Mouse (Mus musculus): Measurements from ENCODE around the gene Hoxb1. TPM values are rescaled to one million over a fixed set of nuclear protein-coding genes. Genes with fewer than 3 reads are reported as not detected.

The Hoxb1 gene
- total and polyA plus RNA-seq, 2 experiments: not detected

DNA sequence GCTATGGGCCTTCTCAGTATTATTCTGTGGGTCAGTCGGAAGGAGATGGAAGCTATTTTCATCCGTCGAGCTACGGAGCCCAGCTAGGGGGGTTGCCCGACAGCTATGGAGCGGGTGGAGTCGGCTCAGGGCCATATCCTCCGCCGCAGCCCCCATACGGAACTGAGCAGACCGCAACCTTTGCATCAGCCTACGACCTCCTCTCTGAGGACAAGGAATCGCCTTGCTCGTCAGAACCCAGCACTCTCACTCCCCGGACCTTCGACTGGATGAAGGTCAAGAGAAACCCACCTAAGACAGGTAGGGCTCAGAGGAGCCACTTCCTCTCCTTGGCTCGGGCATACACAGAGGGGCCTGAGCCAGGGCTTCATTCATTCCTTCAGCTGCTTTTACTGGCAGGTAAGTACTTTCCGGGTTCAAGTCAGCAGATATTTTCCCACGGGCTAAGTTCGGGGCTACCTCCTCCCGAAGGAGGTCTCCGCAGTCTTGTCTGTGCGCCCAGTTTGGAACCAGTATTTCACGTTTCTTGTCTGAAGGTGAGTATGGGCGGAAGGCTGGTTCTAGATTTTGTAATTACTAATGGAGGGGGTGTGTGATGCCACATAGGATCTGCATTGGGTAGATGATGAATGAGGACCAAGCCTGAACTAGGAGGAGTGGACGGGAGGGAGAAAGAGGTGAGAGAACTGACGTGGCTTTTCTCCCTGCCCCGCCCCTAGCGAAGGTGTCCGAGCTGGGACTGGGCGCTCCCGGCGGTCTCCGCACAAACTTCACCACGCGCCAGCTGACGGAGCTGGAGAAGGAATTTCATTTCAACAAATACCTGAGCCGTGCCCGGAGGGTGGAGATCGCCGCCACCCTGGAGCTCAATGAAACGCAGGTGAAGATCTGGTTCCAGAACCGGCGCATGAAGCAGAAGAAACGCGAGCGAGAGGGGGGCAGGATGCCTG is 815 bp downstream of the Hoxb1 start:
- no peak for DNase-seq (ENCODE audit: extremely low read depth, low read depth, low spot score)
- TF ChIP-seq POLR2A (IDR thresholded peaks at IDR 0.05; ENCODE audit: extremely low read depth, insufficient read depth, low read length) (no peak), CTCF (IDR thresholded peaks at IDR 0.05; ENCODE audit: low read depth, low read length) (no peak)
- Histone ChIP-seq H3K79me2 (ENCODE audit: control insufficient read depth, insufficient read depth, low read length) (no peaks in the 10 kb centered on the region), H3K4me1 (ENCODE audit: control insufficient read depth, insufficient read depth, low read length) (no peaks in the 10 kb centered on the region), H3K4me3 (ENCODE audit: insufficient read depth, low read depth, low read length) (no peak overlapping the region), H3K27ac (replicated peaks; ENCODE audit: insufficient read depth, low read depth, low read length) (no peak overlapping the region), H3K27me3 (ENCODE audit: control insufficient read depth, insufficient read depth, low read length) (peaks cover 15% of the 10 kb centered on the region), H3K9ac (ENCODE audit: low read depth, low read length) (no peak overlapping the region), H3K36me3 (ENCODE audit: control insufficient read depth, insufficient read depth, low read length) (no peaks in the 10 kb centered on the region)
- 10% methylated on average over 47 of the region's 47 CpGs for WGBS

DNA sequence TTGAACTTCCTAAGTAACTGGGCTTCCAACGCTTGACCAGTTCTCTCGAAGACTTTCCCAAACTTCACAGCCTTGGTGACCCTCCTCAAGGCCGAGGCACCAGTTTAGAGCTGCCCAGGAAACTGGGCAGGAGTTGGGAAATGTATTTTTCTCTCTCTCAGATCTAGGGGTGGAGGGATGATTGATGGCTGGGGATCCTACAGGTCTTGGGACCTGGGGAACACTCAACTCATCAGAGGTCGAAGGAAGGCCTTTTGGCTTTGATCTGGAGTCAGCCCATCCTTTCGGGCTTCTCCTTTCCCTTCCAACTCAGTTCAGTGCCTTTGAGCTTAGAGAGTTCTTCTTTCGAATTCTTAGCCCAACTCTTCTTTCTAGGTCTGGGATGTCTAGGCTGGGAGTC is 1.6 kb downstream of the Hoxb1 start:
- TF ChIP-seq CTCF (IDR thresholded peaks at IDR 0.05; ENCODE audit: low read depth, low read length) (no peak), POLR2A (IDR thresholded peaks at IDR 0.05; ENCODE audit: extremely low read depth, insufficient read depth, low read length) (no peak)
- no peak overlapping the region for H3K9ac ChIP-seq (ENCODE audit: low read depth, low read length)
- no peaks in the 10 kb centered on the region for H3K4me1 ChIP-seq (ENCODE audit: control insufficient read depth, insufficient read depth, low read length)
- H3K4me3 ChIP-seq (ENCODE audit: insufficient read depth, low read depth, low read length): no peak overlapping the region
- H3K79me2 ChIP-seq (ENCODE audit: control insufficient read depth, insufficient read depth, low read length): no peaks in the 10 kb centered on the region
- no peaks in the 10 kb centered on the region for H3K36me3 ChIP-seq (ENCODE audit: control insufficient read depth, insufficient read depth, low read length)
- DNase-seq (ENCODE audit: extremely low read depth, low read depth, low spot score): no peak
- H3K27ac ChIP-seq (replicated peaks; ENCODE audit: insufficient read depth, low read depth, low read length): no peak overlapping the region
- WGBS: 29% methylated on average over 6 of the region's 6 CpGs
- peaks cover 15% of the 10 kb centered on the region for H3K27me3 ChIP-seq (ENCODE audit: control insufficient read depth, insufficient read depth, low read length)

DNA sequence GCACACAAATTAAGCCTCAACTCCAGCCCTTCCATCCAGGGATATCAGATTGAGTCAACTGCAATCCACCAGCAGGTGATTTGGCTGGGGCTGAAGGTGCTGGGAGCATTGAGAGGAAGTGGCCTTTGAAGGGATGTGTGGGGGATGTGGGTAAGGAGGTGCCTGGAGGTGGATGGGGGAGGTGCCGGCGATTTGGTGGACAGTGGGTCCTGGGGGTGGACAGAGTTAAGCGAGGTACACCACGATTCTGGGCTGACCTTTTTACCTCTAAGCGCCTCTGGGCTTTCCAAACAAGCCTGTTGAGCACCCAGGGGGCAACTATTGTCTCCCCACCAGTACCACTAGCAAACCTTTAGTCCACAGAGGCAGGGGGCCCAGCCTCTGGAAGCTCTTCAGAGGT is 3.1 kb downstream of the Hoxb1 start:
- no peak overlapping the region for H3K9ac ChIP-seq (ENCODE audit: low read depth, low read length)
- peaks cover 19% of the 10 kb centered on the region for H3K27me3 ChIP-seq (ENCODE audit: control insufficient read depth, insufficient read depth, low read length)
- WGBS: 18% methylated on average over 5 of the region's 5 CpGs
- no peak for DNase-seq (ENCODE audit: extremely low read depth, low read depth, low spot score)
- no peak overlapping the region for H3K27ac ChIP-seq (replicated peaks; ENCODE audit: insufficient read depth, low read depth, low read length)
- no peak overlapping the region for H3K4me3 ChIP-seq (ENCODE audit: insufficient read depth, low read depth, low read length)
- TF ChIP-seq POLR2A (IDR thresholded peaks at IDR 0.05; ENCODE audit: extremely low read depth, insufficient read depth, low read length): no peak
- TF ChIP-seq CTCF (IDR thresholded peaks at IDR 0.05; ENCODE audit: low read depth, low read length): no peak
- no peaks in the 10 kb centered on the region for H3K36me3 ChIP-seq (ENCODE audit: control insufficient read depth, insufficient read depth, low read length)
- no peaks in the 10 kb centered on the region for H3K79me2 ChIP-seq (ENCODE audit: control insufficient read depth, insufficient read depth, low read length)
- no peaks in the 10 kb centered on the region for H3K4me1 ChIP-seq (ENCODE audit: control insufficient read depth, insufficient read depth, low read length)

DNA sequence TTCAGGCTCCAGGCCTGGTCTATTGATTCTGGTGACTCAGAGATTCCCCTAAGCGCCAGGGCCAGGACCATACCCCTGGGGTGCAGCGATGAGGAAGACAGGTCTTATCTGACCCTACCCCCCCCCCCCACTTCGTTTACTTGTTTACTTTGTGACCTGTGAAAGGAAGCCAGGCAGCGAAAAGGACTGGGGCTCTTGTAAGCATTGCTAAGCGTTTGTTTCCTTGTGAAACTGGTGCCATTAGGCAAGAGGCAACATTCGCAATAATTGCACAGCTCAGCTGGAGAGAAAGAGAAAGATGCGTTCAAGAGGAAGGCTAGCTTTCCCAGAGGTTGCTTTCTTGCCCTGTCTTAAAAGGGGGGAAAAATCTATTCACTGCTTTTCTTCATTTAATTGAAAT is 3.6 kb downstream of the Hoxb1 start:
- Histone ChIP-seq H3K4me1 (ENCODE audit: control insufficient read depth, insufficient read depth, low read length) (no peaks in the 10 kb centered on the region), H3K36me3 (ENCODE audit: control insufficient read depth, insufficient read depth, low read length) (no peaks in the 10 kb centered on the region), H3K79me2 (ENCODE audit: control insufficient read depth, insufficient read depth, low read length) (no peaks in the 10 kb centered on the region), H3K9ac (ENCODE audit: low read depth, low read length) (no peak overlapping the region), H3K27me3 (ENCODE audit: control insufficient read depth, insufficient read depth, low read length) (peaks cover 19% of the 10 kb centered on the region), H3K27ac (replicated peaks; ENCODE audit: insufficient read depth, low read depth, low read length) (no peak overlapping the region), H3K4me3 (ENCODE audit: insufficient read depth, low read depth, low read length) (no peak overlapping the region)
- DNase-seq (ENCODE audit: extremely low read depth, low read depth, low spot score): no peak
- TF ChIP-seq CTCF (IDR thresholded peaks at IDR 0.05; ENCODE audit: low read depth, low read length): no peak
- TF ChIP-seq POLR2A (IDR thresholded peaks at IDR 0.05; ENCODE audit: extremely low read depth, insufficient read depth, low read length): no peak
- WGBS: 25% methylated on average over 7 of the region's 7 CpGs

DNA sequence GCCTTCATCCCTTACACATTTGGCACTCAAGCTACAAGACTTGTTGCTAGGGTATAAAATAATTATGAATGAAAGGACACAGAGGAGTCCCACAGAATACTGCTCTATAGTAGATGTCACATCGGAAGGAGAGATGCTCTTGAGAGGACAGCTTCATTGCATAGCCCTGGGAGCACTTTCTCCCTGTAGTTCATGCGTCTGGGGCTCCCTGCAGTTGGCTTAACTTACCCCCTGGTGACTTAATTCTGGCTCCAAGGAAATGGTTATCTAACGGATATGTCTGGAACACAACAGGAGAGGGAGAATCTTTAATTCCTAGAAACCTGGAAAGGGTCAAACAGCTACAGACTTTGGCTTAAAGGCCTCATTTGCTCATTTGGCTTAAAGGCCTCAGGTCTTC is 6.2 kb downstream of the Hoxb1 start:
- Histone ChIP-seq H3K79me2 (ENCODE audit: control insufficient read depth, insufficient read depth, low read length) (no peaks in the 10 kb centered on the region), H3K36me3 (ENCODE audit: control insufficient read depth, insufficient read depth, low read length) (no peaks in the 10 kb centered on the region), H3K4me3 (ENCODE audit: insufficient read depth, low read depth, low read length) (no peak overlapping the region), H3K4me1 (ENCODE audit: control insufficient read depth, insufficient read depth, low read length) (no peaks in the 10 kb centered on the region), H3K9ac (ENCODE audit: low read depth, low read length) (no peak overlapping the region), H3K27me3 (ENCODE audit: control insufficient read depth, insufficient read depth, low read length) (peaks cover 11% of the 10 kb centered on the region), H3K27ac (replicated peaks; ENCODE audit: insufficient read depth, low read depth, low read length) (no peak overlapping the region)
- 35% methylated on average over 3 of the region's 3 CpGs for WGBS
- TF ChIP-seq POLR2A (IDR thresholded peaks at IDR 0.05; ENCODE audit: extremely low read depth, insufficient read depth, low read length): no peak
- TF ChIP-seq CTCF (IDR thresholded peaks at IDR 0.05; ENCODE audit: low read depth, low read length): no peak
- no peak for DNase-seq (ENCODE audit: extremely low read depth, low read depth, low spot score)

DNA sequence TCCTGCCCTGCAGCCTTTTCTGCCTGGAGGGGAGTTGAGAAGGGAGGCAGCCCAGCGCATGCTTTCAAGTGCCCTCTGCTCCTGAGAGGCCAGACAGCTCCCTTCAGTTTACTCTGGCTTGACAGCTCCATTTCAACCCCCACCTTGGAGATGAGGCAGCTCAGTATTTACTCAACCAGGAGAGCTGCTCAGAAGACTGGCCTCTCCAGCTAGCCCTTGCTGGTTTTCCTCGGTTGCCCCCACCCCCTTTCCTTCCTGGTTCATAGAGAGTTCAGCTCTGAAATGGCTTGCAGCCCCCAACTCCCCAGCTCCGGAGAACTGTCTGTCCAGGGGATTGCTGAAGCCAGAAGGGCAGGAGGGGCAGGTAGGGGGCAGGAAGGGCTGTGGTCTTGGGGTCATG is 7.0 kb downstream of the Hoxb1 start:
- Histone ChIP-seq H3K9ac (ENCODE audit: low read depth, low read length) (no peak overlapping the region), H3K4me1 (ENCODE audit: control insufficient read depth, insufficient read depth, low read length) (no peaks in the 10 kb centered on the region), H3K36me3 (ENCODE audit: control insufficient read depth, insufficient read depth, low read length) (no peaks in the 10 kb centered on the region), H3K4me3 (ENCODE audit: insufficient read depth, low read depth, low read length) (no peak overlapping the region), H3K79me2 (ENCODE audit: control insufficient read depth, insufficient read depth, low read length) (no peaks in the 10 kb centered on the region), H3K27ac (replicated peaks; ENCODE audit: insufficient read depth, low read depth, low read length) (no peak overlapping the region), H3K27me3 (ENCODE audit: control insufficient read depth, insufficient read depth, low read length) (peaks cover 9% of the 10 kb centered on the region; the same call in 1 of the 2 replicates)
- WGBS: 23% methylated on average over 3 of the region's 3 CpGs
- no peak for DNase-seq (ENCODE audit: extremely low read depth, low read depth, low spot score)
- no peak for TF ChIP-seq POLR2A (IDR thresholded peaks at IDR 0.05; ENCODE audit: extremely low read depth, insufficient read depth, low read length)
- no peak for TF ChIP-seq CTCF (IDR thresholded peaks at IDR 0.05; ENCODE audit: low read depth, low read length)

Measured in liver, adult 2 months (tissue).